Mouse (Mus musculus) spleen, adult 12 weeks (tissue): ENCODE measurements around the gene Axin1.
"Not testable (repeated sequence)": the region's sequence is repeated elsewhere in the genome, so short reads cannot be mapped to it uniquely, and the experiment has no call there.

Experiments used
- DNase-seq: peaks from one replicate; pipeline ENCODE4 v3.0.0; 2022; ENCODE audit warnings: low spot score

The Axin1 gene

GRCm38 (mm10) chr17:26188091-26188805 lies 49.8 kb downstream of the Axin1 start:
- no peak for DNase-seq

- not testable (repeated sequence) for DNase-seq
These were observed 53.0 kb downstream of the Axin1 start for GRCm38 (mm10) chr17:26191486-26191885.

GRCm38 (mm10) chr17:26192481-26193190 lies 54.1 kb downstream of the Axin1 start:
- DNase-seq, result no peak

GRCm38 (mm10) chr17:26198892-26199291 lies 60.4 kb downstream of the Axin1 start, which contains the start of gene Pdia2:
TSS of gene Pdia2 (minus strand) at chr17:26199087.
- DNase-seq, result no peak

GRCm38 (mm10) chr17:26200831-26201705 lies 62.6 kb downstream of the Axin1 start:
- DNase-seq, result no peak

GRCm38 (mm10) chr17:26201998-26202397 lies 63.5 kb downstream of the Axin1 start:
- DNase-seq, result no peak

GRCm38 (mm10) chr17:26202737-26203136 lies 64.2 kb downstream of the Axin1 start, which contains the start of gene Rgs11:
TSS of gene Rgs11 (plus strand) at chr17:26202951.
- DNase-seq, result no peak

- DNase-seq, result no peak
These were observed 64.9 kb downstream of the Axin1 start for GRCm38 (mm10) chr17:26203321-26203811.

GRCm38 (mm10) chr17:26204766-26205165 lies 66.3 kb downstream of the Axin1 start:
- no peak for DNase-seq

- no peak for DNase-seq
These were observed 67.9 kb downstream of the Axin1 start for GRCm38 (mm10) chr17:26206392-26206791.

- no peak for DNase-seq
These were observed 69.2 kb downstream of the Axin1 start, which contains the start of gene Arhgdig for GRCm38 (mm10) chr17:26207686-26208085. TSS of gene Arhgdig (minus strand) at chr17:26207786.

GRCm38 (mm10) chr17:26212241-26212640 lies 73.8 kb downstream of the Axin1 start:
- no peak for DNase-seq

- no peak for DNase-seq
These were observed 74.2 kb downstream of the Axin1 start for GRCm38 (mm10) chr17:26212681-26213080.

GRCm38 (mm10) chr17:26221508-26221907 lies 83.0 kb downstream of the Axin1 start:
- DNase-seq, result no peak

- DNase-seq, result no peak
These were observed 86.7 kb downstream of the Axin1 start for GRCm38 (mm10) chr17:26225150-26225549.

GRCm38 (mm10) chr17:26229776-26230175 lies 91.3 kb downstream of the Axin1 start:
- DNase-seq, result no peak

GRCm38 (mm10) chr17:26231156-26231555 lies 92.7 kb downstream of the Axin1 start:
- no peak for DNase-seq

- DNase-seq, result no peak
These were observed 94.4 kb downstream of the Axin1 start for GRCm38 (mm10) chr17:26232863-26233262.

GRCm38 (mm10) chr17:26234386-26234785 lies 95.9 kb downstream of the Axin1 start:
- DNase-seq, result no peak

GRCm38 (mm10) chr17:26235077-26235815 lies 96.8 kb downstream of the Axin1 start:
- no peak for DNase-seq

- no peak for DNase-seq
These were observed 99.2 kb downstream of the Axin1 start for GRCm38 (mm10) chr17:26237667-26238066.
